Mouse (Mus musculus) testis, adult 2 months (tissue): ENCODE results near the gene Spock1.

Experiments used
- CTCF ChIP-seq: fragments of 200-500 bp; IDR thresholded peaks from 2 replicates; pipeline ENCODE4 v1.5.1; 2012; ENCODE audit warnings: low read depth, mild to moderate bottlenecking, inconsistent platforms, low read length, moderate library complexity; ENCODE audit not compliant: control insufficient read depth, insufficient read depth, insufficient replicate concordance
- POLR2A ChIP-seq: fragments of 200-500 bp; IDR thresholded peaks from 2 replicates; pipeline ENCODE4 v1.6.1; 2012; ENCODE audit warnings: low read depth, mild to moderate bottlenecking, inconsistent platforms, low read length, moderate library complexity; ENCODE audit not compliant: control insufficient read depth

- no peak for TF ChIP-seq CTCF
- no peak for TF ChIP-seq POLR2A
These were observed 185.7 kb downstream of the Spock1 start for GRCm38 (mm10) chr13:57722329-57722936.
